Mouse (Mus musculus) cerebral cortex, adult 2 months (tissue): Measurements from ENCODE around the gene Otop2.

Experiments used
- WGBS: fragments of 180-500 bp; shearing (Covaris S2); methylation state at CpG from one replicate; pipeline ENCODE4 v1.1.7; 2018; 5-methylcytosine and 5-hydroxymethylcytosine counted together

Gene Otop2

DNA sequence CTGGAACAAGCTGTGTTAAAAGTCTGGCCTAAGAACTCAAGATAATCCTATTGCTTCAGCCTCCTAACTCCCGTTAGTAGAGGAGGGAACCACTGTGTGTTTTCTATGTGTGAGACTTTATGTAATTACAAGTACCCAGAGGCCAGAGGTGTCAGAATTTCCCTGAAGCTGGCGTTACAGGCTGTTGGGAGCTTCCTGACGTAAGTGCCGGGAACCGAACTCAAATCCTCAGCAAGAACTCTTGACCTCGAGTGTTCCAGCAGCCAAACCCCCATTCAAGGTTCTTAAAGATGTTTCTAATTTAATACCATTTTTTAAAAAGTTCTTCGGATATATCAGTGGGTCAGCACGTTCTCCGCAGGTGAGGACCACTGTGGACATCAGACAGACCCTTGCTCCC lies 74.3 kb downstream of the Otop2 start:
- WGBS = 40% methylated on average over 9 of the region's 9 CpGs
